Mouse (Mus musculus) activated CD4-positive, CD25-positive, alpha-beta regulatory T cell, adult 4 months (primary cell): ENCODE measurements around the gene Rffl. TPM values are rescaled to one million over a fixed set of nuclear protein-coding genes. Genes with fewer than 3 reads are reported as not detected.

Experiments
- ATAC-seq: one replicate; pipeline ENCODE4 v1.8.0; 2017
- polyA plus RNA-seq, 2 experiments: library from polyadenylated mRNA; unstranded; fragments of 100-300 nt; shearing (Covaris generic); gene quantifications; one replicate each; pipeline ENCODE4 v1.2.1; 2017

The Rffl gene
- 1 to 10 TPM; 7.9 to 9.4 TPM for polyA plus RNA-seq

- peak; percentile 79 for ATAC-seq
Observed at GRCm38 (mm10) chr11:82871031-82871446, at the start of gene Rffl. Gene Rffl, minus strand, starts transcription at chr11:82871210.

GRCm38 (mm10) chr11:82920768-82921167 is 49.8 kb upstream of the Rffl start:
- ATAC-seq, result no peak

DNA sequence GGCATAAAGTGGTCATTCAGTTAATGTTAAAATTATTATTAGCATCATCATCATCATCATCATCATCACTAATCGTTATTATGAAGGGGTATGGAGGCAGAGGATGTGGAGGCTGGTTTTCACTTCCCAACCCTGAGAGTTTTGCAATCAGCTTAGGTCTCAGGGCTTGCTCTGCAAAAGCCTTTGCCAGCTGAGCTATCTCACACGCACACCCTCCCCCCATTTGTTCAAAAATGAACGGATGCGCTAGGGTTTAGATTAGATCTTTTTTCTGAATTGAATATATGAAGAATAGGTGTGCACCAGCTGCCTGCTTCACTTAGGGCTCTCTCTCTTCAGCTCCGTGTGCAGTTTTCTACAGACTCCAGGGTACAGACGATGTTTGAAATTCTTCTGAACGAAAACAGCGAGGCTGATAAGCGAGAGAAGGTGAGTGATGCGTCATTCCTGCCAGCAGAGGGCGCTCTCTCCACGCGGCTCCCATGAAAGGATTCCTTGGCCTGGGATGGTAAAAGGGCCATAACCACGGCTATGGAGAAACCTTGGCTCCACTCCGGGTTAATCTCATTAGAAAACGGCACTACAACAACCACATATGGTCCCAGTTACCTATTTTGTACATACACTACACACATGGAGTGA is 43.8 kb upstream of the Rffl start:
- ATAC-seq, result peak; percentile 61

DNA sequence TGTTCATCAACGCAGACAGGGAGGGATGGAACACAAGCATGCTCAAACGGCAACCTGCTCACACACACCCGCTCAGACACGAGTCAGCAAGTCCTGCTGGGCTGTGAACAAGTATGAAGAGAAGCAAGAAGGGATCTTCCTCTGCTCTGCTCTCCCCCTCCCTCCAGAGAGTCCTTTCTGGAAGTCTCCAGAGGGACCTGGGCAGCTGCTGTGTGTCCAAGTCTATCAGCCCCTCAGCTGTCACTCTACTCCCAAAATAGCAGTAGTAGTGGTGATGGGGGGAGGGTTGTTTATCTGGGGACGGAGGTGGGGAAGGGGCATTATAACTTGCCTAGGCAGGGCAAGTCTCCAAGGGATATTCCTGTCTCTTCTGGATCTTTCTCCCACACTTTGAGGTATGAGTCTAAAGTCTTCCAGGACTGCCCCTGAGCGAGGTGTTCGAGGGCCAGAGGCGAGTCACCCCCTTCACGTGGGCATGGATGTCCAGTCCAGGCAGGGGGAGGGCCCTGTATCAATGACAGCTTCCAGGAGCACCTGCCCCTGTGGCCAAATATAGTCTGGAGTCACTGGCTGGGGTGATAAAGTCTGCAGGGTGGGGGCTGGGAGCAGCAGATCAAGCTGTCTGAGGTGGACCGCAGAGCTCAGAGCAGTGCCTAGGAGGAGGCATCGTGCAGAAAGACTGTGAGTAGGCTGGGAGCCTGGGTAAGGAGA is 39.8 kb upstream of the Rffl start:
- no peak for ATAC-seq

- no peak for ATAC-seq
Observed at GRCm38 (mm10) chr11:82910250-82910649, 39.2 kb upstream of the Rffl start, which contains the start of gene Unc45b. Gene Unc45b, plus strand, starts transcription at chr11:82910550.

DNA sequence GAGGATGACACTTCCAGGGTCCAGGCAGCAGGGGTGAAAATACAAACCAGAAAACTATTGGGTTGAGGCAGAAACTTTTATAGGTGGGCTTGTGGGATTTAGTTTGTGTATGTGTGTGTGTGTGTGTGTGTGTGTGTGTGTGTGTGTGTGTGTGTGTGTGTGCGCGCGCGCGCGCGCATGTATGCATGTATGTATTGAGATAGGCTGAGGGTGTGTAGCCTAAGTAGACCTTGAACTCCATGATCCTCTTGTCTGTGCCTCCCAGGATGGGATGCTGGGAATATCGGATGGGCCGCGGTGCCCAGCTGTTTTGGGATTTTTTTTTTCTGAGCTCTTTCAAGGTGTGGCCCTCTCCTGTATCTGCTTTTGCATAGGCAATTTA is 37.6 kb upstream of the Rffl start:
- no peak for ATAC-seq

DNA sequence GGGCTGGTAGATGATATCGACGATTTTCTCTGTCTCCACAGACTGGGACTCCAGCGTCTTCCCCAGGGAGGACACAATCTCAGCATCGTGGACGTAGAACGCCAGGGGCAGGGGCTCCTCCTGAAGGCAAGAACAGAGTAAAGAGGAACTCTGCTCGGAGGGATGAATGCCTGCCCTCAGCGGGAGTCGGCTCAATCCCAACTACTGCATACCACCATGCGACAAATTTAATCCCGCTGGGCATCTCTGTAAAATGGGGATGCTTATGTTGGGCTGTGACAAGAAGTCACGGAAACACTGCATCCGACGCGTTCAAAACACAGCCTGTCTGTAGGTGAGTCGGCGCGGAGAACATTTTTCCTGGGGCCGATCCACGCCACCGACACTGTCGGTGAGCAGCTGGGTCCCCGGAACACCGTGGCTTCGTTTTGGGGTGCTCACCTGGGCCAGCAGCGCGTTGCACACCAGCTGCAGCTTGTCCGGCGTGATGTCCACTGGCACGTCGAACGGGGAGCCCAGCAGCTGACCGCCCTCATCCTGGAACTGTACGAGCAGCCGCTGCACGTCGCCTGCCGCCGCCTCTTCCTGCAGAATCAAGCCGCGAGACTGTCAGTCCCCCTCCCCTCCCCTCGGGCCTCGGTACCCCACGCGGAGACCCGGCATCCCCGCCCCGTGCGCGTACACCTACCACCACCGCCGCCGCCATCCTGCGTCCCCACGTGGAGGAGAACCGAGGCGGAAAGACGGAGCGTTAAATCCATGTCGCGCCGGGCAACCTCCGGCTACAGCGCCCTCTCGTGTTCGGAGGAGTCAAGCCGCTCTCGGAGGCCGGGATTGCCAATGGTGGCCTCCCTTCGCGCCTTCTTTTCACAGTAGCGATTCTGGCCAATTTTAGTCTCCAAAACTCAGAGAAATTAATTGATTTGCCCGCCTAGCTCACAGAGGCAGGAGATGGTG is 36.9 kb upstream of the Rffl start, which contains the start of gene Nle1:
TSS of gene Nle1 (minus strand) at position 761 of the 957 bp plus-strand sequence.
- ATAC-seq, result peak; percentile 89

DNA sequence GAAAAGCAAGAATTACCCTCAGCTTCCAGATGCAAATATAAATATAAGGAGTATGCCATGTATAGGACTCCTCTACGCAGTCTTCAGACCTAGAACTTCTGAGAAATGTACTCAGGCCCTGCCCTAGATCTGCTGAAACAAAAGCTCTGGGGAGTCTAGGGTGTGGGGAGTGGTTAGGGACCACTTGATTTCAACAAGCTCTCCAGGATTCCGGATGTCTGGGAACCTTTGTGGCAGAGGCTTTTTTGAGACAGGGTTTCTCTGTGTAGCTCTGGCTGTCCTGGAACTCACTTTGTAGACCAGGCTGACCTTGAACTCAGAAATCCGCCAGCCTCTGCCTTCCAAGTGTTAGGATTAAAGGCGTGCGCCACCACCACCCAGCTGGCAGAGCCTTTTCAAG is 34.8 kb upstream of the Rffl start:
- ATAC-seq, result no peak

DNA sequence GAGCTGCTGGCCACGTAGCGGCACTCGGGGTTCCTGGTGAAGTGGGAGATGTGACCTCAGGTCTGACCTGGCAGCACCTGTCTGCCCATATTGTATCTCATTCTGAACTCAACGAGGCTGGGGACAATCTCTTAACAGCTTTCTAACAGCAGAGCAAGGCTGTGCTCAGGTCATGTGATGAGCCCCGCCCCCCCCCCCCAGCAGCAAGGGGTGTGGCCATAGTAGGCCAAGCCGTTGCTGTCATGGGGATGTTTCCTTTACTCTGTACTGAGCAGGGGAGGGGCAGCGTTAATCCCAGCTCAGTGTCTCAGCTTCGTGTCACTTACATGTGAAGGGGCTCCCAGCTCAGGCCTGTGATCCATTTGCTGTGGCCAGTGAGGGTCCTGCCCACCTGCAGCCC is 33.9 kb upstream of the Rffl start:
- ATAC-seq, result no peak

DNA sequence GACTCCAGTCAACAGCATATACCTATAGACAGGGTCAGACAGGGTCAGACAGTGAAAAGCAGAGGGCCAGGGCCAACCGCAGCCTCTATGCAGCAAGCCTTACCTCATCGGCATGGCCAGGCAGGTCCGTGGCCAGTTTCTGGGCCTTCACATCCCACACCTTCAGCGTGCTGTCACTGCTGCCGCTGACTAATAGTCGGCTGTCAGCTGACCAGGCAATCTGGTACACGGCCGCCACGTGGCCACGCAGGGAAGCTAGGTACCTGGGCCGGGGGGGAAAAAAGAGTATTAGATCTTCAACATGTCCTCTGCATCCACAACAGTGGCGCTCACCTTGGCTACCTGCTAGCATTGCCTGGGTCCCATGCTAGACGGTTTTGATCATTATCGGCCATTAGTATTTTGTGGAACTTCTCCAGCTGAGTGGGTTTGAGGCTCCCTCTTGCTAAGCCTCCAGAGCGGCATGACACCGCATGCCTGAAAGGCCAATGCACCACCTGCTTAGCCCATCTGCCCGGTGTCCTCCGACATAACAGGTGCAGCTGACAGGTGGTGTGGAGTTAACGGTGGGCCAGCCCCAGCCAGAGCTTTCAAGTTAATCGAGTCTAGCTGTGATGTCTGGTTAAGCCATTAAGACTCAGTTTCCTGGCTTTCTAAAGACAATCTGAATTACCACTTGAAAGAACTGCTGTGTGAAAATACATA is 30.7 kb upstream of the Rffl start:
- no peak for ATAC-seq

GRCm38 (mm10) chr11:82899720-82900119 is 28.7 kb upstream of the Rffl start:
- no peak for ATAC-seq

DNA sequence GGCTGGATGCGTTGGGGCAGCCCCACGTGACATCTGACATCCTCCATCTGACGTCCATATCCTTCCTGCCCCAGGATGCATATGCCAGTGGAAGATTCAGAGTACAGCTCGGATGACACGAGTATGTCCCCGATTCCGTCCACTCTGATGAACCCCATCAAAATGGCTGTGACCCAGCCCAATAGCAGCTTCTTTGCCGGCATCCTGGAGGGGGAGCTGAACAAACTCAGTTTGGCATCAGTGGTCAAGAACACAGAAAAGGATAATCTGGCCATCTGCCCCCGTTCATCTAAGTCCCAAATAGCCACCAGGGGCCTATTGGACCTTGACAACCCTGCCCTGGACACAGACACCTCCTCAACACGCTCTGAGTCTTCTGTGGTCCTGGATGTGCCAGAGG is 26.5 kb upstream of the Rffl start:
- no peak for ATAC-seq

- ATAC-seq, result no peak
Observed at GRCm38 (mm10) chr11:82891936-82892335, 20.9 kb upstream of the Rffl start, which contains the start of gene Fndc8. Gene Fndc8, plus strand, starts transcription at chr11:82892124.

DNA sequence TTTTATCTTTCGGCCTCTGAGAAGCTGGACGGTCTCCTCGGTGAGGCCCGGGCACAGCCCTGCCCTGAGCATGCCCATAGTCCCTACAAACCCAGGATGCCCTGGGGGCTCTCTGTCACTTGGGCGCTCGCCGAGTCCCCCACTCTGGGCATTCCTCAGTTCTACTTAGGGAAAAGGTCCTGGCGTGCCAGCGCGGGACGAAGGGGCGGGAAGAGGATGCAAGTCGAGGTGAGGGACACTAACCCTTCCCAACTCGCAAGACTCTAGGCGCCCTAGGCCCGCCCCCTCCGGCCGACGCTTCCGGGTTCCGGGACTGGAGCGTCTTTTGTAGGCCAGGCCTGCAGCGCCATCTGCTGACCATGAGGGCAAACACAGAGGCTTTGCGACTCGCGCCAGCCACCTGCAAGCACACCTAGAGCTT is 19.3 kb upstream of the Rffl start, which contains the start of gene Rad51d:
TSS of gene Rad51d (minus strand) at position 273 of the 421 bp plus-strand sequence.
- ATAC-seq, result peak; percentile 92

DNA sequence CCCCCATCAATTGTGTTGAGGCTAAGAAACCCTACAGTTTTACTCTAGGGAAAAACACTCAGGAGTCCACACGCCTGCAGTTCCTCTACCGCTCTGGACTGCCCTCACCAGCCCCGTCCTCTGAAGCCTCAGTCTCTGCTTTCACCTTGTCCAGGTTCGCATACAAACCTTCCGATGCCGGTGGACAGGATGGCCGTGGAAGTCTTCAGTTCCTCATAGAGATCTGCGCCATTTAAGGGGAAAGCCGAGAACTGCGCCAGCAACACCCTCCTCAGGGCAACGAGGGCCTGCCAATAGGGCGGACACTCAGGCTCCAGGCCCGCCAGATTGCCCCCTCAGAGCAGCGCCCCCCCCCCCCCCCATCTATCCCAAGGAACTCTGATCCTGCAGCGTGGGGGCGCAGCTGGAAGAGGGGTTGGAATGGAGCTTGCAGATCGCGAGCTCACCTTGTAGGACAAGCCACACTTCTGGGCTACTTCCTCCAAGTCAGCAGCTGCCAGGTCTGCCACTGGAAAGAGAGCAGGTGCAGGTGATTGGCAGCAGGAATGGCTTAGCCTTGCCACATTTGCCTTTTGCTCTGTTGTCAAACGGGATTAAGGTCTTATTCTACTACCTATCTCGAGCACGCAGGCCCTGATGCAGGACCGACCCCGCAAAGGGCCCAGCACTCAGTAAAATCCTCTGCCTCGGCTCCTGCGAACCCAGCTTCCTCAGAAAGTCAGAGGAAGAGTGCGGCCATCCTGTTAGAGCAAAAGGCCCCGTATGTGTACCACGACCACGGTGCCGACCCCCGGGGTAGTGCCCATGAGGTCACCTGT is 18.7 kb upstream of the Rffl start:
- peak; percentile 38 for ATAC-seq

- ATAC-seq, result no peak
Observed at GRCm38 (mm10) chr11:82888491-82888946, 17.5 kb upstream of the Rffl start.

GRCm38 (mm10) chr11:82886559-82886958 is 15.5 kb upstream of the Rffl start:
- ATAC-seq, result no peak

GRCm38 (mm10) chr11:82883180-82883579 is 12.2 kb upstream of the Rffl start:
- ATAC-seq, result no peak

- ATAC-seq, result no peak
Observed at GRCm38 (mm10) chr11:82877726-82878344, 6.8 kb upstream of the Rffl start.

DNA sequence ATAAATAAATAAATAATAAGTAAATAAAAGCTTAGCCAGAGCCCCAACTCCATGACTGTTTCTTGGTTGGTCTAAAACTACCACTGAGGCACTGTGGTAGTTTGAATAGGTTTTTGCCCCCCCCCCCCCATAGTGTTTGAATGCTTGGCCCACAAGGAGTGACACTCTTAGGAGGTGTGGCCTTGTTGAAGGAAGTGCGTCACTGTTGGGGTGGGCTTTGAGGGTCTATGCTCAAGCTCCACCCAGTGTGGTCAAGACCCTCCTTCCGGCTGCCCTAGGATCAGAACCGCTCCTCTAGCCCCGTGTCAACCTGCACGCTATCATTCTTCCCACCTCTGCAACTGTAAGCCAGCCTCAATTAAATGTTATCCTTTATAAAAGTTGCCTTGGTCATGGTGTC is 4.6 kb upstream of the Rffl start:
- ATAC-seq, result no peak

- ATAC-seq, result no peak
Observed at GRCm38 (mm10) chr11:82874924-82875323, 3.9 kb upstream of the Rffl start.
